Mouse (Mus musculus): ENCODE results near the gene Gpn1. TPM values are rescaled to one million over a fixed set of nuclear protein-coding genes. Genes with fewer than 3 reads are reported as not detected.
"Not testable (repeated sequence)": the region's sequence is repeated elsewhere in the genome, so short reads cannot be mapped to it uniquely, and the experiment has no call there.

Gene Gpn1
- total and polyA plus RNA-seq, 3 experiments: 30.6 to 42.6 (median 37.3) TPM

- Histone ChIP-seq H3K4me1 (ENCODE audit: control insufficient read depth in 1 of 2, insufficient read depth in 2 of 2) (peaks cover 7 to 33% of the 10 kb centered on the region in 2 experiments; a peak in 3 of 4 replicates), H3K4me2 (ENCODE audit: insufficient read depth, low read depth, poor library complexity, severe bottlenecking) (peak within 1 kb of the TSS; percentile 99), H3K9ac (ENCODE audit: insufficient read depth, low read depth) (peak within 1 kb of the TSS; percentile 92), H3K79me2 (replicated peaks; ENCODE audit: control insufficient read depth, extremely low read depth, insufficient read depth, poor library complexity, severe bottlenecking) (peaks cover 28% of the 10 kb centered on the region), H3K4me3 (replicated peaks in 1 of 3; ENCODE audit: low read depth in 2 of 3, low read length in 2 of 3, poor library complexity in 1 of 3) (peak within 1 kb of the TSS; percentile 77 to 99 (median 99)), H3K36me3 (replicated peaks in 1 of 2; ENCODE audit: control insufficient read depth in 1 of 2, insufficient read depth in 1 of 2, low read length in 1 of 2) (peaks cover 29 to 48% of the 10 kb centered on the region in 2 experiments)
- H3K9me3 ChIP-seq (replicated peaks; ENCODE audit: low read length); H3K27me3 ChIP-seq (replicated peaks); DNase-seq (ENCODE audit: extremely low read depth); dilution Hi-C loops (cut with MboI; ENCODE audit: extremely low pct_ligation_motif_present, extremely low pct_unique_long_range_greater_than_20kb, low sequenced_read_pairs); in situ Hi-C loops (cut with MboI; ENCODE audit: low pct_ligation_motif_present, low pct_unique_long_range_greater_than_20kb, low sequenced_read_pairs); H3K27ac ChIP-seq (ENCODE audit: insufficient read depth, low read depth): not testable (repeated sequence)
Measured at GRCm38 (mm10) chr5:31527707-31528106, 33.2 kb downstream of the Gpn1 start, which contains the start of gene Supt7l. Gene Supt7l, minus strand, starts transcription at chr5:31527807.

- Histone ChIP-seq H3K27me3 (replicated peaks) (no peaks in the 10 kb centered on the region), H3K79me2 (replicated peaks; ENCODE audit: control insufficient read depth, extremely low read depth, insufficient read depth, poor library complexity, severe bottlenecking) (peaks cover 28% of the 10 kb centered on the region), H3K36me3 (replicated peaks in 1 of 2; ENCODE audit: control insufficient read depth in 1 of 2, insufficient read depth in 1 of 2, low read length in 1 of 2) (peaks cover 34 to 52% of the 10 kb centered on the region in 2 experiments), H3K9ac (ENCODE audit: insufficient read depth, low read depth) (no peak overlapping the region; the same call in 1 of the 2 replicates), H3K4me2 (ENCODE audit: insufficient read depth, low read depth, poor library complexity, severe bottlenecking) (no peak overlapping the region), H3K9me3 (replicated peaks; ENCODE audit: low read length) (no peaks in the 10 kb centered on the region), H3K4me1 (ENCODE audit: control insufficient read depth in 1 of 2, insufficient read depth in 2 of 2) (peaks cover 7 to 33% of the 10 kb centered on the region in 2 experiments; a peak in 3 of 4 replicates), H3K27ac (ENCODE audit: insufficient read depth, low read depth) (no peak overlapping the region), H3K4me3 (replicated peaks in 1 of 3; ENCODE audit: low read depth in 2 of 3, low read length in 2 of 3, poor library complexity in 1 of 3) (no peak overlapping the region)
- dilution Hi-C loops (cut with MboI; ENCODE audit: extremely low pct_ligation_motif_present, extremely low pct_unique_long_range_greater_than_20kb, low sequenced_read_pairs) (no loop called here), in situ Hi-C loops (cut with MboI; ENCODE audit: low pct_ligation_motif_present, low pct_unique_long_range_greater_than_20kb, low sequenced_read_pairs) (no loop called here)
- TF ChIP-seq CTCF (conservative IDR thresholded peaks at IDR 0.05 in 1 of 2, IDR thresholded peaks at IDR 0.05 in 1 of 2; ENCODE audit: low read depth in 2 of 2, low read length in 2 of 2) (peak in 1 of 2 experiments; percentile 42; a peak in 2 of 4 replicates), MAZ (IDR thresholded peaks at IDR 0.05; ENCODE audit: low read depth, low read length) (no peak), RAD21 (IDR thresholded peaks at IDR 0.05; ENCODE audit: low read depth, low read length) (no peak; the same call in 1 of the 2 replicates), MAFK (IDR thresholded peaks at IDR 0.05; ENCODE audit: insufficient replicate concordance, low read length) (no peak), MXI1 (IDR thresholded peaks at IDR 0.05; ENCODE audit: low read depth, low read length) (peak; percentile 34; the same call in 1 of the 2 replicates), RCOR1 (conservative IDR thresholded peaks at IDR 0.05; ENCODE audit: low read depth, low read length) (no peak), MYC (IDR thresholded peaks at IDR 0.05; ENCODE audit: low read depth, low read length) (peak; percentile 89), UBTF (IDR thresholded peaks at IDR 0.05; ENCODE audit: low read depth, low read length) (no peak), MAX (IDR thresholded peaks at IDR 0.05; ENCODE audit: low read length) (peak; percentile 62)
- DNase-seq (ENCODE audit: extremely low read depth): peak; percentile 31
Measured at GRCm38 (mm10) chr5:31528560-31528959, 34.0 kb downstream of the Gpn1 start.

GRCm38 (mm10) chr5:31535228-31535627 lies 40.7 kb downstream of the Gpn1 start:
- H3K27me3 ChIP-seq (replicated peaks): no peaks in the 10 kb centered on the region
- H3K9ac ChIP-seq (ENCODE audit: insufficient read depth, low read depth): no peak overlapping the region
- H3K9me3 ChIP-seq (replicated peaks; ENCODE audit: low read length): no peaks in the 10 kb centered on the region
- peaks cover 73 to 88% of the 10 kb centered on the region in 2 experiments for H3K36me3 ChIP-seq (replicated peaks in 1 of 2; ENCODE audit: control insufficient read depth in 1 of 2, insufficient read depth in 1 of 2, low read length in 1 of 2)
- dilution Hi-C loops (cut with MboI; ENCODE audit: extremely low pct_ligation_motif_present, extremely low pct_unique_long_range_greater_than_20kb, low sequenced_read_pairs) (no loop called here), in situ Hi-C loops (cut with MboI; ENCODE audit: low pct_ligation_motif_present, low pct_unique_long_range_greater_than_20kb, low sequenced_read_pairs) (no loop called here)
- H3K4me3 ChIP-seq (replicated peaks in 1 of 3; ENCODE audit: low read depth in 2 of 3, low read length in 2 of 3, poor library complexity in 1 of 3): no peak overlapping the region
- TF ChIP-seq CTCF (conservative IDR thresholded peaks at IDR 0.05 in 1 of 2, IDR thresholded peaks at IDR 0.05 in 1 of 2; ENCODE audit: low read depth in 2 of 2, low read length in 2 of 2) (peak in 1 of 2 experiments; percentile 20; a peak in 1 of 4 replicates), ETS1 (conservative IDR thresholded peaks at IDR 0.05; ENCODE audit: low read depth, low read length) (no peak), CHD2 (IDR thresholded peaks at IDR 0.05; ENCODE audit: low read length) (no peak), POLR2AphosphoS2 (IDR thresholded peaks at IDR 0.05; ENCODE audit: low read depth, low read length) (no peak), HCFC1 (IDR thresholded peaks at IDR 0.05; ENCODE audit: low read depth, low read length) (no peak), MXI1 (IDR thresholded peaks at IDR 0.05; ENCODE audit: low read depth, low read length) (no peak), ZC3H11A (IDR thresholded peaks at IDR 0.05; ENCODE audit: low read depth, low read length) (no peak)
- H3K4me1 ChIP-seq (ENCODE audit: control insufficient read depth in 1 of 2, insufficient read depth in 2 of 2): no peaks in the 10 kb centered on the region
- H3K27ac ChIP-seq (ENCODE audit: insufficient read depth, low read depth): no peak overlapping the region
- DNase-seq (ENCODE audit: extremely low read depth): no peak
- no peak overlapping the region for H3K4me2 ChIP-seq (ENCODE audit: insufficient read depth, low read depth, poor library complexity, severe bottlenecking)
- no peaks in the 10 kb centered on the region for H3K79me2 ChIP-seq (replicated peaks; ENCODE audit: control insufficient read depth, extremely low read depth, insufficient read depth, poor library complexity, severe bottlenecking)

All from CH12.LX (cell line).